Mouse (Mus musculus): ENCODE results near the gene Hmgcs1. TPM values are rescaled to one million over a fixed set of nuclear protein-coding genes. Genes with fewer than 3 reads are reported as not detected.

The Hmgcs1 gene
- polyA plus RNA-seq, 1 experiment from 2014 or later: 102 TPM

DNA sequence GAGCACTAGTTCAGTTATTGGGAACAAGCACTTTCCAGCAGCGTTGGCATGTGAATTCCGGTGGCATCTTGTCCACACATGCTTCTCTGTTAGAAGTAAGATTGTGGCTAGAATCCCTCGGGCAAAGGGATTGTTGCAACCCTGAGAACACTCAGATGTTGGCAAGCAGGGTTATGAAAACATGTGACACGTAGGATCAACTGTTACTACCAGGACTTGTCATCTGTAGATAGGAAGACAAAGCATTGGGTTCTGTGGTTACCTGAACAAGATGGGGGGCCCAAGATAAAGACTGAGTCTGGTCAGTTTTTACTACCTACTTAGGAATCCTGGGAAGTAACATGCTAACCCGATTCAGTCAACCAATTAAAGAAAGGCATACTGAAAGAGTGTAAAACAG is 18.8 kb downstream of the Hmgcs1 start:
- no peak overlapping the region for H3K4me3 ChIP-seq (ENCODE audit: low read depth, low read length)
- no peaks in the 10 kb centered on the region for H3K4me1 ChIP-seq (ENCODE audit: control insufficient read depth, insufficient read depth, low read length)
- no peak overlapping the region for H3K9ac ChIP-seq (ENCODE audit: low read depth, low read length)
- ATAC-seq (replicated peaks; ENCODE audit: insufficient number of reproducible peaks, low FRiP score, low TSS enrichment): no peak
- WGBS (ENCODE audit: insufficient replicate concordance): 80% methylated on average over 5 of the region's 5 CpGs
- H3K9me3 ChIP-seq (replicated peaks; ENCODE audit: control insufficient read depth, low read length): no peaks in the 10 kb centered on the region
- peaks cover 13% of the 10 kb centered on the region; the same call in 1 of the 2 replicates for H3K36me3 ChIP-seq (ENCODE audit: control insufficient read depth, insufficient read depth, low read length)
- no peak overlapping the region for H3K27ac ChIP-seq (ENCODE audit: low read depth, low read length)
- H3K27me3 ChIP-seq (ENCODE audit: control insufficient read depth, insufficient read depth, low read length): no peaks in the 10 kb centered on the region
- no peak overlapping the region for H3K4me2 ChIP-seq

DNA sequence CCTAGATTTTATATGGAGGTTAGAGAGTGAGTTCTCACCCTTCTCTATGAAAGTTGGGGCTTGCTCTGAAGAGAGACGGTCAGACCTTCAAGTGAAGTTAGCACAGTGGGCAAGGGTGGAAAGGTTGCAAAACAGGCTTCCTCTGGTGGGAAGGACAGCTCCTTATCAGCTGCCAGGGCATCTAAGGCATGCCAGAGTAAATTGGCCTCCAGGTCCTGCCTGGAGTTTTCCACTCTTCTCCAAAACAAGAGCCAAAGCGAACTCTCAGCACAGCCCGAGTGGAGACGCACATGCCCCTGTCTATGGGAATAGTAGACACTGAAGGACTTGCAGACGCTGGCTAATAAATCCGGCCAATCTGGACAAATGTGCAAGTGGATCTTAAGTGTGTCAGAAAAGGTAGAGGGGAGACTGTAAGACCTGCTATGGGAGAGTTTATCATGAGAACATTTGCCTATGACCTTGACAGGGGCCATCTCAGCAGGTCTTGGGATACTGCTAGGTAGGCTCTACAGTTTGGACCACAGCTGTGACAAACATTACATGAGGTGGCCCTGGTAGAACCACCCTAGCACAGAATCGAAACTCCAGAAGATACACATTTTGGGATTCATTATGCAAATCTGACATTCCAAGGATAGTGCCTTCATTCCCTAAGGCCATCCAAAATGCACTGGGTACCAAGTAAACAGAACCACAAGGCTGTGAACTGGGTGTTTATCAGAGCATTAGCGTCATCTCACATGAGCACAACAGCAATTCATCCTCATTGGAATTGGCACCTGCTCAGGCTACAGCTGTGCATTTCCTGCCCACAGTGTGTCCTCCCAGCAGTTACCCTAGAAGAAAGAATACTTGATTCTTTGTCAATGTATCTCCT is 19.4 kb downstream of the Hmgcs1 start:
- H3K36me3 ChIP-seq (ENCODE audit: control insufficient read depth, insufficient read depth, low read length): peaks cover 9% of the 10 kb centered on the region; the same call in 1 of the 2 replicates
- no peak overlapping the region for H3K9ac ChIP-seq (ENCODE audit: low read depth, low read length)
- ATAC-seq (replicated peaks; ENCODE audit: insufficient number of reproducible peaks, low FRiP score, low TSS enrichment): no peak
- H3K4me3 ChIP-seq (ENCODE audit: low read depth, low read length): no peak overlapping the region
- WGBS (ENCODE audit: insufficient replicate concordance): 79% methylated on average over 8 of the region's 8 CpGs
- H3K27me3 ChIP-seq (ENCODE audit: control insufficient read depth, insufficient read depth, low read length): no peaks in the 10 kb centered on the region
- H3K27ac ChIP-seq (ENCODE audit: low read depth, low read length): no peak overlapping the region
- H3K4me2 ChIP-seq: no peak overlapping the region
- H3K9me3 ChIP-seq (replicated peaks; ENCODE audit: control insufficient read depth, low read length): no peaks in the 10 kb centered on the region
- H3K4me1 ChIP-seq (ENCODE audit: control insufficient read depth, insufficient read depth, low read length): no peaks in the 10 kb centered on the region

DNA sequence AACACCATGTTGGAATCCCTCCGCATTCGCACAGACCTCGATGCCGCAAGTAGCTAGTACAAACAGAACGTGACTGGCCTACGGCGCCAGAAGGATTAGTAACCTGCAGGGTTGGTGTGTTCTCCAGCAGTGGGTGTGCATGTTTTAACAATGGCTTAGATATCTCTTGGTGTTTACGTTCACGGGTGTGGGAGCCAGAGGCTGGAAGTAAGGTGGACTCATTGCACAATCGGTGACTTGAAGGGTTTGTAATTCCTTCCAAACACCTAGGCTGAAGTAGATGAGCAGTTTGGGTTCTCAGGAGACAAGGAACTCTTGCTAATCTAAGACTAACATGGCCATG is 20.1 kb downstream of the Hmgcs1 start:
- H3K9me3 ChIP-seq (replicated peaks; ENCODE audit: control insufficient read depth, low read length): no peaks in the 10 kb centered on the region

DNA sequence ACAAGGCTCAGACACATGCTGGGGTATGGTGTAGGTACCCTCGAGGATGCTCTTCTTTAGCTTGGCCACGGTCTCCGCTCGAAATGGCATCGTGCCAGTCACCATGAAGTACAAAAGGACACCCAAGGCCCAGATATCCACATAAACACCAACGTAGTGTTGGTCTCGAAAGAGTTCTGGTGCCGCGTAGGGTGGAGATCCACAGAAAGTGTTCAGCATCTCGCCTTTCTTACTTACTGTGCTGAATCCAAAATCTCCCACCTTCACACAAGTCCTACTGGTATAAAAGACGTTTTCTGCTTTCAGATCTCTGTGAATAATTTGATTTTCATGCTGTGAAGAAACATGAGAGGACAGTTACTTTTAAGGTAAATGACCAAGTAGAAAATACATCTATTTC is 22.3 kb downstream of the Hmgcs1 start:
- Histone ChIP-seq H3K4me2 (no peak overlapping the region), H3K9me3 (replicated peaks; ENCODE audit: control insufficient read depth, low read length) (no peaks in the 10 kb centered on the region), H3K27ac (ENCODE audit: low read depth, low read length) (no peak overlapping the region), H3K9ac (ENCODE audit: low read depth, low read length) (no peak overlapping the region), H3K4me3 (ENCODE audit: low read depth, low read length) (no peak overlapping the region), H3K36me3 (ENCODE audit: control insufficient read depth, insufficient read depth, low read length) (peaks cover 4% of the 10 kb centered on the region; the same call in 1 of the 2 replicates), H3K4me1 (ENCODE audit: control insufficient read depth, insufficient read depth, low read length) (no peaks in the 10 kb centered on the region), H3K27me3 (ENCODE audit: control insufficient read depth, insufficient read depth, low read length) (no peaks in the 10 kb centered on the region)
- 83% methylated on average over 11 of the region's 11 CpGs for WGBS (ENCODE audit: insufficient replicate concordance)
- no peak for ATAC-seq (replicated peaks; ENCODE audit: insufficient number of reproducible peaks, low FRiP score, low TSS enrichment)

More for the DNA sequence above, 20.1 kb downstream of the Hmgcs1 start:
- H3K36me3 ChIP-seq (ENCODE audit: control insufficient read depth, insufficient read depth, low read length): peaks cover 8% of the 10 kb centered on the region; the same call in 1 of the 2 replicates
- H3K9ac ChIP-seq (ENCODE audit: low read depth, low read length): no peak overlapping the region
- H3K4me2 ChIP-seq: no peak overlapping the region
- 88% methylated on average over 10 of the region's 10 CpGs for WGBS (ENCODE audit: insufficient replicate concordance)
- ATAC-seq (replicated peaks; ENCODE audit: insufficient number of reproducible peaks, low FRiP score, low TSS enrichment): no peak
- no peak overlapping the region for H3K4me3 ChIP-seq (ENCODE audit: low read depth, low read length)
- no peaks in the 10 kb centered on the region for H3K4me1 ChIP-seq (ENCODE audit: control insufficient read depth, insufficient read depth, low read length)
- H3K27ac ChIP-seq (ENCODE audit: low read depth, low read length): no peak overlapping the region
- H3K27me3 ChIP-seq (ENCODE audit: control insufficient read depth, insufficient read depth, low read length): no peaks in the 10 kb centered on the region

DNA sequence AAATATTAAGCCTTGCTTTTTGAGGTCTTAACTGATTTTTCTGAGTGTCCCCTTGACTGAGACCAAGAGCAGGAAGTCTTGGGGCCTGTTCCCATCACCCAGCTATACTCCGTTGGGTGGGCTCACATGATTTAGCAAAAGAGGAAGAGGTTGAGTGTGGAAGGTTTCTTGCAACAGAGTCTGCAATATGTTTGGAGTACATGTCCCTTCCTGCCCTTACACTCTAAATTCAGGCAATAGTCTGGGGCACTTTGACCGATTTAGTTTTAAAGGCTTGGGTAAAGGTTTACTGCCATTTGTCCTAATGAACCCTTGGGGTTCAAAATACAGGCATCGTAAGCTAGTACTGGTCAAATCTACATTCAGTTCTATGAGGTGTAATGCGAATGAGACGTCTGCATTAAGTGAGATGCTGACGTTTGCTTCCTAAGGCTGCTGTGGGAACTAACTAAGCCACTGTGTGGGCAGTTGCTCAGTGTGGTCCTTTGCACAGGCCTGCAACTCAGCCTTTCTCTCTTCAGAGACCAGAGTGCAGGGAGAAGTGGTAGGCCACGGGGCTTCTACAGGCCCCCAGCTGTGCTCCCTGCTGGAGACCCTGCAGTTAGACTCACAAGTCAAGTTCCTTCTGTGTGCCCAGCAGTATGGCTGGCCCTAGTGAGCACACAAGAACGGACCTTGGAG is 23.1 kb downstream of the Hmgcs1 start:
- ATAC-seq (replicated peaks; ENCODE audit: insufficient number of reproducible peaks, low FRiP score, low TSS enrichment): no peak
- no peaks in the 10 kb centered on the region for H3K4me1 ChIP-seq (ENCODE audit: control insufficient read depth, insufficient read depth, low read length)
- WGBS (ENCODE audit: insufficient replicate concordance): 62% methylated on average over 8 of the region's 8 CpGs
- H3K9ac ChIP-seq (ENCODE audit: low read depth, low read length): no peak overlapping the region
- H3K9me3 ChIP-seq (replicated peaks; ENCODE audit: control insufficient read depth, low read length): no peaks in the 10 kb centered on the region
- H3K4me3 ChIP-seq (ENCODE audit: low read depth, low read length): no peak overlapping the region
- peaks cover 4% of the 10 kb centered on the region; the same call in 1 of the 2 replicates for H3K36me3 ChIP-seq (ENCODE audit: control insufficient read depth, insufficient read depth, low read length)
- H3K27me3 ChIP-seq (ENCODE audit: control insufficient read depth, insufficient read depth, low read length): no peaks in the 10 kb centered on the region
- H3K27ac ChIP-seq (ENCODE audit: low read depth, low read length): no peak overlapping the region
- H3K4me2 ChIP-seq: no peak overlapping the region

DNA sequence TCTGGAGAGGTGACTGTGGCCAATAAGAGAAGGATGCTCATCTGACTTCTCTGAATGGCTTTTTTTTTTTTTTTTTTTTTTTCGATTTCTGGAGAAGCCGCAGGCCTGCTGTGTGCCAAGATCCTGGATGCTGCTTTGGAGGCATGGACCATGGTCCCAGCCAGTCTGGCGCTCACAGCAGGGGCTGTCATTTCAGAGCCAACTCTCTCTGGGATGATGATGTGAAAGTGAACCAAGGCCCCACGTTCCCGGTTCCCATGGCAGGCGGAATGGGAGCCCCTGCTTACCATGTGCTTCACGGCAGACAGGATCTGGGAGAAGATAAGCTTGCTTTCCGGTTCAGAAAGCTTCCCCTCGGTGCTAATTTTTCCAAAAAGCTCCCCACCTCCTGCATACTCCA is 23.6 kb downstream of the Hmgcs1 start:
- H3K27ac ChIP-seq (ENCODE audit: low read depth, low read length): no peak overlapping the region
- H3K27me3 ChIP-seq (ENCODE audit: control insufficient read depth, insufficient read depth, low read length): no peaks in the 10 kb centered on the region
- WGBS (ENCODE audit: insufficient replicate concordance): 50% methylated on average over 9 of the region's 9 CpGs
- H3K4me3 ChIP-seq (ENCODE audit: low read depth, low read length): no peak overlapping the region
- H3K4me2 ChIP-seq: no peak overlapping the region
- no peaks in the 10 kb centered on the region for H3K9me3 ChIP-seq (replicated peaks; ENCODE audit: control insufficient read depth, low read length)
- no peak for ATAC-seq (replicated peaks; ENCODE audit: insufficient number of reproducible peaks, low FRiP score, low TSS enrichment)
- peaks cover 4% of the 10 kb centered on the region; the same call in 1 of the 2 replicates for H3K36me3 ChIP-seq (ENCODE audit: control insufficient read depth, insufficient read depth, low read length)
- no peak overlapping the region for H3K9ac ChIP-seq (ENCODE audit: low read depth, low read length)
- no peaks in the 10 kb centered on the region for H3K4me1 ChIP-seq (ENCODE audit: control insufficient read depth, insufficient read depth, low read length)

DNA sequence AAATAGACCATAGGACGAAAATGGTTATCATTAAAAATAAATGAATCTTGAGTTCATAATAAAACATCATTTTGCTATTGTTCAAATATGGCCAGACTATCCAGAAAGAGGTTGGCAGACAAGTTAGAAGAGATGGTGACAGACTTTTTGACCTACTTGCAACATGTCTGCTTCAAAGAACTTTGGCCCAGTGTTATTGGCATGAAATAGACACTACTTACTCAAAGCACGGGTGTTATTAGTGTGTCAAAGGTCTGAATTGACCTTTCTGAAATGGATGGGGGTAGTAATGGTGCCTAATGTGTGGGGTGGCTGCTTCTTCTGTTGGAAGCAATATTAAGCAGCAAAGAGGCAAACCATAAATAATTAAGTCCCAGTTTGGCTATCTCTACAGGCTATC is 25.9 kb downstream of the Hmgcs1 start:
- Histone ChIP-seq H3K4me3 (ENCODE audit: low read depth, low read length) (no peak overlapping the region), H3K36me3 (ENCODE audit: control insufficient read depth, insufficient read depth, low read length) (no peaks in the 10 kb centered on the region), H3K9me3 (replicated peaks; ENCODE audit: control insufficient read depth, low read length) (no peaks in the 10 kb centered on the region), H3K27ac (ENCODE audit: low read depth, low read length) (no peak overlapping the region), H3K4me1 (ENCODE audit: control insufficient read depth, insufficient read depth, low read length) (no peaks in the 10 kb centered on the region), H3K27me3 (ENCODE audit: control insufficient read depth, insufficient read depth, low read length) (no peaks in the 10 kb centered on the region), H3K9ac (ENCODE audit: low read depth, low read length) (no peak overlapping the region), H3K4me2 (no peak overlapping the region)
- no peak for ATAC-seq (replicated peaks; ENCODE audit: insufficient number of reproducible peaks, low FRiP score, low TSS enrichment)
- WGBS (ENCODE audit: insufficient replicate concordance): 72% methylated on average over 2 of the region's 2 CpGs

DNA sequence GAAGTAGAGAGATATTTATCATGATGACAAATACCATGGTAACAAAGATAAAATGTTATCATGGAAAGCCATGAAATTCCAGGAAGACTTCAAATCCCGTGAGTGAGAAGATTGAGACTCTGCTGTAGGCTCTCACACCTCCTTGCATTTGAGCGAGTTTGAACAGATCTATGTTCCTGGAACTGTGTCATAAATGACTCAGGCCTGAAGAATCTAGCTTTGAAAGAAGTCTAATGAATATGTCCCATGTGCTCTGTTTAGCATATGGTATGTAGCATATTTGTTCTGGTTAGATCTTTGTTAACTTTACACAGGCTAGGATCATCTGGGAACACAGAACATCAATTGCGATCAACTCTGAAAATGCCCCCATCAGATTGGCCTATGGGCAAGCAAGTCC is 32.3 kb downstream of the Hmgcs1 start:
- 67% methylated on average over 3 of the region's 3 CpGs for WGBS (ENCODE audit: insufficient replicate concordance)
- Histone ChIP-seq H3K27ac (ENCODE audit: low read depth, low read length) (no peak overlapping the region), H3K27me3 (ENCODE audit: control insufficient read depth, insufficient read depth, low read length) (no peaks in the 10 kb centered on the region)

More for the DNA sequence above, 32.3 kb downstream of the Hmgcs1 start:
- no peak overlapping the region for H3K4me3 ChIP-seq (ENCODE audit: low read depth, low read length)
- no peak for ATAC-seq (replicated peaks; ENCODE audit: insufficient number of reproducible peaks, low FRiP score, low TSS enrichment)
- no peaks in the 10 kb centered on the region for H3K36me3 ChIP-seq (ENCODE audit: control insufficient read depth, insufficient read depth, low read length)
- H3K9ac ChIP-seq (ENCODE audit: low read depth, low read length): no peak overlapping the region
- H3K4me2 ChIP-seq: no peak overlapping the region
- H3K4me1 ChIP-seq (ENCODE audit: control insufficient read depth, insufficient read depth, low read length): no peaks in the 10 kb centered on the region
- H3K9me3 ChIP-seq (replicated peaks; ENCODE audit: control insufficient read depth, low read length): no peaks in the 10 kb centered on the region

All from heart, embryonic 11.5 days (tissue).